25 mouse cellular contexts compared by ENCODE assay signal in genomic region chr2:157102256-157102655, GRCm38 (mm10). TPM values are rescaled to one million over a fixed set of nuclear protein-coding genes. Genes with fewer than 3 reads are reported as not detected.
DNase-seq lines count a peak whose midpoint lies in the region; ATAC-seq and TF ChIP-seq lines count a peak whose summit lies in the region.
"Had no signal": no experiment of that assay in that cellular context is flagged by ENCODE, and none has a peak within 500 bp of the region (broad histone marks: within the 10 kb centered on the region; RNA-seq: fewer than 3 reads in every experiment).

No protein-coding gene starts in this region.

- TF ChIP-seq CTCF in midbrain, postnatal 0 days (IDR thresholded peaks at IDR 0.05): no peak

- H3K4me1 ChIP-seq in midbrain, embryonic 11.5 days (ENCODE audit: control insufficient read depth, insufficient read depth, low read length): no peaks in the 10 kb centered on the region
- H3K4me1 ChIP-seq in midbrain, postnatal 0 days (ENCODE audit: insufficient read depth, low read length): no peaks in the 10 kb centered on the region
- H3K4me1 ChIP-seq: embryonic facial prominence, embryonic 10.5 days; embryonic facial prominence, embryonic 12.5 days; forebrain, embryonic 13.5 days; forebrain, embryonic 15.5 days had no signal

- H3K9me3 ChIP-seq in midbrain, embryonic 11.5 days (ENCODE audit: control insufficient read depth, low read length): no peaks in the 10 kb centered on the region
- no peaks in the 10 kb centered on the region for H3K9me3 ChIP-seq in midbrain, postnatal 0 days (ENCODE audit: low read length)
- H3K9me3 ChIP-seq: embryonic facial prominence, embryonic 10.5 days; embryonic facial prominence, embryonic 12.5 days; forebrain, embryonic 13.5 days; forebrain, embryonic 15.5 days; G1E had no signal

- no peaks in the 10 kb centered on the region for H3K27me3 ChIP-seq in midbrain, embryonic 11.5 days (ENCODE audit: control insufficient read depth, insufficient read depth, low read length)
- H3K27me3 ChIP-seq in midbrain, postnatal 0 days (ENCODE audit: insufficient read depth, low read length): no peaks in the 10 kb centered on the region
- H3K27me3 ChIP-seq: embryonic facial prominence, embryonic 12.5 days; forebrain, embryonic 13.5 days; forebrain, embryonic 15.5 days; Patski had no signal

- 43% methylated on average over 2 of the region's 2 CpGs for WGBS in midbrain, embryonic 11.5 days
- WGBS in midbrain, postnatal 0 days: 41% methylated on average over 2 of the region's 2 CpGs

- H3K4me3 ChIP-seq in midbrain, embryonic 11.5 days (ENCODE audit: low read depth, low read length): no peak overlapping the region
- H3K4me3 ChIP-seq in midbrain, postnatal 0 days (ENCODE audit: low read depth, low read length): no peak overlapping the region
- H3K4me3 ChIP-seq: embryonic facial prominence, embryonic 10.5 days; embryonic facial prominence, embryonic 12.5 days; forebrain, embryonic 13.5 days; forebrain, embryonic 15.5 days had no signal

- H3K4me2 ChIP-seq in midbrain, embryonic 11.5 days: no peak overlapping the region
- no peak overlapping the region for H3K4me2 ChIP-seq in midbrain, postnatal 0 days (ENCODE audit: low read depth, low read length, poor library complexity, severe bottlenecking)
- H3K4me2 ChIP-seq: embryonic facial prominence, embryonic 12.5 days; forebrain, embryonic 13.5 days; forebrain, embryonic 15.5 days had no signal

- H3K36me3 ChIP-seq in midbrain, embryonic 11.5 days (ENCODE audit: control insufficient read depth, insufficient read depth, low read length): no peaks in the 10 kb centered on the region
- peaks cover 6% of the 10 kb centered on the region for H3K36me3 ChIP-seq in midbrain, postnatal 0 days (ENCODE audit: insufficient read depth, low read length)
- H3K36me3 ChIP-seq: forebrain, embryonic 15.5 days had no signal

- no peak overlapping the region for H3K9ac ChIP-seq in midbrain, embryonic 11.5 days (ENCODE audit: low read length)
- no peak overlapping the region for H3K9ac ChIP-seq in midbrain, postnatal 0 days (replicated peaks; ENCODE audit: low read length, poor library complexity, severe bottlenecking)
- H3K9ac ChIP-seq: embryonic facial prominence, embryonic 12.5 days; forebrain, embryonic 13.5 days; forebrain, embryonic 15.5 days; forebrain, postnatal 0 days had no signal

- H3K27ac ChIP-seq in midbrain, embryonic 11.5 days (ENCODE audit: low read depth, low read length): no peak overlapping the region
- H3K27ac ChIP-seq in midbrain, postnatal 0 days (ENCODE audit: low read depth, low read length): no peak overlapping the region
- H3K27ac ChIP-seq: embryonic facial prominence, embryonic 10.5 days; embryonic facial prominence, embryonic 12.5 days; forebrain, embryonic 13.5 days; forebrain, embryonic 15.5 days had no signal

- DNase-seq in midbrain, embryonic 11.5 days (ENCODE audit: low spot score, missing footprints): peak; percentile 65
- no peak for DNase-seq in midbrain, postnatal 0 days (ENCODE audit: low spot score)
- peak; percentile 33 for DNase-seq in ES-CJ7 (ENCODE audit: low read depth, low spot score)
- DNase-seq in R1 (ENCODE audit: low read depth, low spot score): peak; percentile 78
- no peak for DNase-seq in lung, postnatal 14 days
- DNase-seq in gastrocnemius, postnatal 25 days: no peak
- DNase-seq: adrenal gland, adult 8-10 months; adrenal gland, postnatal 14 days; adrenal gland, postnatal 36 days; cerebellum, adult 11-12 months; cerebellum, adult 2 months; cerebellum, adult 9-10 months; cerebellum, postnatal 25 days; forebrain, postnatal 0 days had no signal

- no peak for ATAC-seq in midbrain, embryonic 11.5 days (ENCODE audit: low FRiP score)
- no peak for ATAC-seq in midbrain, postnatal 0 days (ENCODE audit: low FRiP score)
- ATAC-seq: activated CD4-positive, CD25-positive, alpha-beta regulatory T cell, adult 4 months; forebrain, embryonic 13.5 days; forebrain, embryonic 15.5 days; forebrain, postnatal 0 days; Patski had no signal

RNA-seq across cellular contexts. Expression of gene Tldc2, which starts 15.4 kb away (rescaled TPM):
- not detected in 2 replicates for polyA plus RNA-seq in midbrain, embryonic 11.5 days (2014; fragmentation: Nextera tagmentation; extraction: Ambion mirVana)
- not detected in 2 replicates for total RNA-seq in midbrain, postnatal 0 days (2014; rRNA removed)
- not detected in 2 replicates for polyA plus RNA-seq in midbrain, postnatal 0 days (2015; fragmentation: Nextera tagmentation; extraction: Ambion mirVana)
- not detected for total RNA-seq in gastrocnemius, postnatal 25 days (2021)
- total RNA-seq: adrenal gland, adult 18-20 months; adrenal gland, adult 8-10 months; adrenal gland, postnatal 14 days; adrenal gland, postnatal 36 days; forebrain, postnatal 0 days; G1E had no signal
- polyA plus RNA-seq: activated CD4-positive, CD25-positive, alpha-beta regulatory T cell, adult 4 months; C2C12; cortical plate, adult 2 months; embryonic facial prominence, embryonic 10.5 days; embryonic facial prominence, embryonic 12.5 days; embryonic facial prominence, embryonic 14.5 days; forebrain, embryonic 13.5 days; forebrain, embryonic 15.5 days; forebrain, postnatal 0 days; G1E had no signal

RNA-seq across cellular contexts. Expression of gene Soga1, which starts 23.2 kb away (rescaled TPM):
- polyA plus RNA-seq in midbrain, embryonic 11.5 days (2014; fragmentation: Nextera tagmentation; extraction: Ambion mirVana): 5.2 and 6.0 TPM in 2 replicates
- total RNA-seq in midbrain, postnatal 0 days (2014; rRNA removed): 122 and 132 TPM in 2 replicates
- polyA plus RNA-seq in midbrain, postnatal 0 days (2015; fragmentation: Nextera tagmentation; extraction: Ambion mirVana): 2.8 and 3.9 TPM in 2 replicates
- 1 to 10 TPM; 4.5 to 5.0 TPM for total RNA-seq in gastrocnemius, postnatal 25 days (2021)

RNA-seq across cellular contexts. Expression of gene Samhd1, which starts 32.8 kb away (rescaled TPM):
- 21.0 and 21.7 TPM in 2 replicates for polyA plus RNA-seq in midbrain, embryonic 11.5 days (2014; fragmentation: Nextera tagmentation; extraction: Ambion mirVana)
- total RNA-seq in midbrain, postnatal 0 days (2014; rRNA removed): 13.0 and 14.1 TPM in 2 replicates
- 8.7 and 9.9 TPM in 2 replicates for polyA plus RNA-seq in midbrain, postnatal 0 days (2015; fragmentation: Nextera tagmentation; extraction: Ambion mirVana)
- 10 to 100 TPM; 12.0 to 14.5 TPM for total RNA-seq in gastrocnemius, postnatal 25 days (2021)

Comparison
In these comparisons a context has a peak if more than half of its experiments do, and no peak if none do; other contexts are left out.
1. DNase-seq: peak in midbrain, embryonic 11.5 days (single experiment), ES-CJ7 (single experiment) and R1 (single experiment); none in midbrain, postnatal 0 days (single experiment), lung, postnatal 14 days (single experiment) and gastrocnemius, postnatal 25 days (single experiment).
2. RNA of gene Soga1, which starts 23.2 kb away (total RNA-seq): 122 to 132 TPM in midbrain, postnatal 0 days; 4.5 to 5.0 TPM in gastrocnemius, postnatal 25 days; every median in the first group is over 10 times any median in the second.